Mouse (Mus musculus) bone marrow, adult 2 months (tissue): Measurements from ENCODE around the gene Uap1.

Experiments used
- CTCF ChIP-seq: fragments of 200-500 bp; IDR thresholded peaks from 2 replicates; pipeline ENCODE4 v1.5.1; 2011; ENCODE audit warnings: low read length, control low read depth; ENCODE audit not compliant: control insufficient read depth, insufficient read depth
- POLR2A ChIP-seq: fragments of 200-500 bp; IDR thresholded peaks from 2 replicates; pipeline ENCODE4 v1.6.1; 2011; ENCODE audit warnings: low read depth, mild to moderate bottlenecking, control low read depth, low read length, borderline replicate concordance; ENCODE audit not compliant: control insufficient read depth

DNA sequence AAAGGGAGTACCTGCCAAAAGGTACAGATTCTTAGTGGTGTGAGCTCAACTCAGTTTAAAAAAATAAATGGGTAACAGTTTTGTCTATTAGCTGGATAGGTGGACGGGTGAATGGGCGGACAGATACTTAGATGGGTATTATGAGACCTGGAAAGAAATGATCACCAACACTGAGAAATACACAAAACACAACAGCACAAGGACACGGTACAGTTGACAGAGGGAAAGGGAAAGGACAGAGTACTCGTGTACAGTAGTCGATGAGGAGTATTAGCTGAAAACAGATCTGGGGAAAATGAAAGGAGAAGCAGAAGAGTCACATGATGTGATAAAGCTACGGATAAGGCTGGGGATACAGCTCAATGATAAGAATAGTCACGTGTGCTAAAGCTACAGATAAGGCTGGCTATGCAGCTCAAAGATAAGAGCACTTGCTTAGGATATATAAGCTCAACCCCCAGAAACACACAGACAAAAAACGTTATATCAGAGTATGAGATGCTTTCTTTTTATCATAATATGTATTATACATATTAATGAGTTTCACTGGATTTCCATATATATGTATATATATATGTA is 2.0 kb upstream of the Uap1 start:
- TF ChIP-seq CTCF (no peak), POLR2A (no peak)
